Mouse (Mus musculus) limb, embryonic 13.5 days (tissue): ENCODE results near the gene Tnfaip8l2. TPM values are rescaled to one million over a fixed set of nuclear protein-coding genes. Genes with fewer than 3 reads are reported as not detected.
"Not testable (repeated sequence)": the region's sequence is repeated elsewhere in the genome, so short reads cannot be mapped to it uniquely, and the experiment has no call there.

Source experiments
- ATAC-seq: fragments of 200-750 bp; cut with Nextera tagmentation; 2 replicates; pipeline ENCODE4 v1.8.0; 2017; ENCODE audit warnings: low read depth, moderate number of reproducible peaks, moderate TSS enrichment; ENCODE audit not compliant: low FRiP score
- H3K27ac ChIP-seq: fragments of 300-500 bp; sonication (generic); 2 replicates; pipeline ENCODE4 v1.5.1; 2015; ENCODE audit warnings: inconsistent platforms, mild to moderate bottlenecking, moderate library complexity
- H3K27me3 ChIP-seq: fragments of 300-500 bp; sonication (generic); 2 replicates; pipeline ENCODE4 v1.6.1; 2015; ENCODE audit warnings: mild to moderate bottlenecking, inconsistent platforms
- H3K36me3 ChIP-seq: fragments of 300-500 bp; sonication (generic); 2 replicates; pipeline ENCODE4 v1.6.1; 2015; ENCODE audit warnings: inconsistent platforms, mild to moderate bottlenecking, moderate library complexity
- H3K4me1 ChIP-seq: fragments of 300-500 bp; sonication (generic); 2 replicates; pipeline ENCODE4 v1.6.1; 2015; ENCODE audit warnings: inconsistent platforms
- H3K4me2 ChIP-seq: fragments of 300-500 bp; sonication (generic); replicated peaks from 2 replicates; pipeline ENCODE4 v1.6.1; 2015; ENCODE audit warnings: inconsistent platforms, mild to moderate bottlenecking, moderate library complexity
- H3K4me3 ChIP-seq: fragments of 300-500 bp; sonication (generic); 2 replicates; pipeline ENCODE4 v1.5.1; 2015; ENCODE audit warnings: moderate library complexity, mild to moderate bottlenecking, inconsistent platforms
- H3K9ac ChIP-seq: fragments of 300-500 bp; sonication (generic); 2 replicates; pipeline ENCODE4 v1.6.1; 2015; ENCODE audit warnings: mild to moderate bottlenecking, inconsistent platforms
- H3K9me3 ChIP-seq: fragments of 300-500 bp; sonication (generic); 2 replicates; pipeline ENCODE4 v1.6.1; 2016; ENCODE audit warnings: inconsistent platforms
- WGBS: fragments of 180-500 bp; shearing (Covaris S2); methylation state at CpG from one replicate; pipeline ENCODE4 v1.1.7; 2015; 5-methylcytosine and 5-hydroxymethylcytosine counted together
- polyA plus RNA-seq: library from polyadenylated mRNA; unstranded; fragments of >200 nt; fragmentation: Nextera tagmentation; extraction: Ambion mirVana; gene quantifications from 2 replicates; pipeline ENCODE4 v1.2.1, GENCODE M21; 2015

The Tnfaip8l2 gene
- polyA plus RNA-seq, 1 experiment from 2014 or later = 2.6 TPM

DNA sequence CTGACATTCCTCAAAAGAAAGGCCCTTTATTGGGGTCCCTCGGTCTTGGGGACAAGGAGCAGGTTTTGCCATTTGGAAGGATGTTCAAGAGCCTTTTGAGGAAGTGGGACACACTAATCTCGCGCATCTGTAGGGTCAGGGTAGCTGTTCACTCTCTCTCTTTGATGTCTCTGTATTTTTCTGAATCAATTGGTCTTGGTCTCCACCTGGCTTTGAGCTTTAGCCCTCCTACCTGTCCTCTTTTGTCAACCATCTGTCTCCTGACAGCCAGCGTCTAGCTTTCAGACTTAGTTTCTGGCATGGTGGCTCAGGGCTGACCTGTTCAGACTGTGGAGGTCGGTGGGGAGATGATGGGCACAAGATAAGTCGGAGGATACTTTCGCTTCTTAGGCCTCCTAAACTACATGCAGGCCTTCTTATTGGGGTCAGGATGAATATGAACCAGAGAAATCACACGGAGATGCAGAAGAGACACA lies 17.4 kb upstream of the Tnfaip8l2 start:
- H3K27ac ChIP-seq = no peak overlapping the region

DNA sequence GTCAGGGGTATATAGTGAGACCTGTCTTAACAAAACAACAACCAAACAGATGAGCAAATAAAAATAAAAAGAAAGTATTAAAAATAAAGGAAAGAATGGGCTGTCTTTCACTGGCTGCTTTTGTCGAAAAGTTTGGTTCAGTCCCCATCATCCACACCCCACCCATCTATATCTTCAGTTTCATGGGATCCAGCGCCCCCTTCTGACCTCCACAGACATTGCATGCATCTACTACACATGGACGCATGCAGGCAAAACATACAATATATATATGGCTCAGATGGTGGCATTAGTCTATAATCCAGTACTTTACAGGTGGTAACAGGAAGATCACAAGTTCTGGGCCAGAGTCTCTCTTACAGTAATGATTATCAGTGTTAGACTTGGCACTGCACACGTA lies 11.7 kb upstream of the Tnfaip8l2 start:
- H3K9me3 ChIP-seq = no peaks in the 10 kb centered on the region
- no peak for ATAC-seq
- H3K4me1 ChIP-seq = no peaks in the 10 kb centered on the region
- H3K36me3 ChIP-seq = no peaks in the 10 kb centered on the region
- no peak overlapping the region for H3K4me3 ChIP-seq
- WGBS = 54% methylated on average over 4 of the region's 4 CpGs
- H3K27me3 ChIP-seq = no peaks in the 10 kb centered on the region
- no peak overlapping the region for H3K9ac ChIP-seq
- no peak overlapping the region for H3K4me2 ChIP-seq
- no peak overlapping the region for H3K27ac ChIP-seq

More for the DNA sequence above, 17.4 kb upstream of the Tnfaip8l2 start:
- no peak for ATAC-seq
- H3K9ac ChIP-seq = peak overlapping the region; percentile 87
- H3K27me3 ChIP-seq = no peaks in the 10 kb centered on the region
- H3K9me3 ChIP-seq = no peaks in the 10 kb centered on the region
- H3K4me2 ChIP-seq = peak overlapping the region; percentile 86
- peaks cover 34% of the 10 kb centered on the region for H3K4me1 ChIP-seq
- H3K4me3 ChIP-seq = peak overlapping the region; percentile 92
- peaks cover 11% of the 10 kb centered on the region for H3K36me3 ChIP-seq
- 18% methylated on average over 8 of the region's 8 CpGs for WGBS

DNA sequence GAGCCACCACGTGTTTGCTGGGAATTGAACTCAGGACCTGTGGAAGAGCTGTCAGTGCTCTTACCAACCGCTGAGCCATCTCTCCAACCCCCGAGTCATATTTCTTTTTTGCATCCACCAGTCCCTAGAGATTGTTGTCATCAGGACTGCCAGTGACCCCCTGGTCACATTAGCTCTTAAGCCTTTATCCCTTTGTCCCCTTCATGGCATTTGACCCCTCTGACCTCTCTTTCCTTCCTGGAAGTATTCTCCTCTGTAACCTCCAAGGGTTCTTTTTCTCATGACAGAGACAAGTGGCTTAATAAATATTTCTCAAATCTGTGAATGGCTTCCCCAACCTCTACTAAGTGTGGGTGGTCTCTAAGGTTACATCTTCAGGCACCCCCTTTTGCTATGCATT lies 5.8 kb upstream of the Tnfaip8l2 start:
- Histone ChIP-seq H3K4me1 (no peaks in the 10 kb centered on the region), H3K9ac (no peak overlapping the region), H3K27ac (no peak overlapping the region), H3K9me3 (no peaks in the 10 kb centered on the region), H3K36me3 (no peaks in the 10 kb centered on the region), H3K27me3 (no peaks in the 10 kb centered on the region), H3K4me3 (no peak overlapping the region), H3K4me2 (no peak overlapping the region)
- no peak for ATAC-seq
- whole genome bisulfite sequencing = 69% methylated on average over 3 of the region's 3 CpGs

DNA sequence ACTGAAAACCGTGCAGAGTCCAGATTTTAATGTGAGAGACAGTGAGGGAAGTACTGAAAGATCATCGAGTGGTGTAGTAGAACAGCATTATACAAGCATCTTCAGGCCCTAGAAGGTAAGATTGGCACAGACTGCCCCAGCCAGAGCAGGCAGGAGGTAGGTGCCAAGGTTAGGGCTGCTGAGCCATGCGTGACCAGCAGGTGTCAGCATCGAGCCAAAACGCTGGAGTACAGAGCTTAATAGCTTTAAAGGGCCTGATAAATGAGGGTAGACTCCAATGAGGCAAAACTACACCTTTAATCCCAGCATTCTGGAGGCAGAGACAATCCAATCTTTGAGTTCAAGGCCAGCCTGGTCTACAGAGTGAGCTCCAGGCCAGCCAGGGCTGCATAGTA lies 454 bp upstream of the Tnfaip8l2 start:
- no peaks in the 10 kb centered on the region for H3K4me1 ChIP-seq
- no peak overlapping the region for H3K27ac ChIP-seq
- H3K4me2 ChIP-seq = no peak overlapping the region
- no peaks in the 10 kb centered on the region for H3K27me3 ChIP-seq
- 7% methylated on average over 5 of the region's 5 CpGs for WGBS
- H3K9me3 ChIP-seq = no peaks in the 10 kb centered on the region
- peaks cover 31% of the 10 kb centered on the region for H3K36me3 ChIP-seq
- H3K9ac ChIP-seq = no peak overlapping the region
- no peak overlapping the region for H3K4me3 ChIP-seq
- peak; percentile 63; the same call in 1 of the 2 replicates for ATAC-seq

DNA sequence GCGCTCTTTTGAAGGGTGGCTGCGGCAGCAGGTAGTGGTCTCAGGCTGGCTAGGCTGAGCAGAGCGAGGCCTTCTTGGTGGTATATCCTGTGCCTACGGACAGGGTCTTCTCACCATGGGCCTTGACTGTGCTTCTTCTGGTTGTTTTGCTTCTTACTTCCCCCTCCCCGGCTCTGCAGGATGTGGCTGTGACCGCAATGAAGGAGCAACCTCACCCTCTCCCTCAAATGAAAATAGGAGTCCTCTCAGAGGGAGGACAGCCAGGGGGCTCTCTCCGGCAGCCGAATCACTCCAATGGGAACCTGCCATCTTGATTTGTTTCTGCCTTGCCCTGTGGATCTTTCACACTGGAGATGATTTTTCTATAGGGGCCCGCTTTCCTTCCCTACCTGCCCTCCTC lies 686 bp downstream of the Tnfaip8l2 start:
- Histone ChIP-seq H3K9me3 (no peaks in the 10 kb centered on the region), H3K9ac (no peak overlapping the region), H3K27ac (no peak overlapping the region), H3K4me2 (no peak overlapping the region), H3K36me3 (peaks cover 31% of the 10 kb centered on the region), H3K4me1 (no peaks in the 10 kb centered on the region), H3K27me3 (no peaks in the 10 kb centered on the region), H3K4me3 (no peak overlapping the region)
- WGBS = 94% methylated on average over 9 of the region's 9 CpGs
- ATAC-seq = no peak

DNA sequence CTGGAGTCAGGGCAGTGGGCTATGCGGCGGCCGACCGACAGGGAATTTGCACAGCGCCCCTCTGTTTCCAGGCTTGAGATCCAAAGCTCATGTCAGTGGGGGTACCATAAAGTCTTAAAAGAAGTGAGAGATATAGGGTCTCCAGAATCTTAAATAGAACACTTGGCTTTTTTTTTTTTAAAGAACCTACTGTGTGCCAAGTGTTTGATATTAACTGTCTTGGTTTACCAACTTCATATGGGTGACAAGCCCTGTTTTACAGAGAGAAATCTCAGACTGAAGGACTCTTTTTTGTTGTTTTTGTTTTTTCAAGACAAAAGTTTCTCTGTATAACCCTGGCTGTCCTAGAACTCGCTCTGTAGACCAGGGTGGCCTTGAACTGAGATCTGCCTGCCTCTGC lies 1.4 kb downstream of the Tnfaip8l2 start:
- ATAC-seq = no peak

DNA sequence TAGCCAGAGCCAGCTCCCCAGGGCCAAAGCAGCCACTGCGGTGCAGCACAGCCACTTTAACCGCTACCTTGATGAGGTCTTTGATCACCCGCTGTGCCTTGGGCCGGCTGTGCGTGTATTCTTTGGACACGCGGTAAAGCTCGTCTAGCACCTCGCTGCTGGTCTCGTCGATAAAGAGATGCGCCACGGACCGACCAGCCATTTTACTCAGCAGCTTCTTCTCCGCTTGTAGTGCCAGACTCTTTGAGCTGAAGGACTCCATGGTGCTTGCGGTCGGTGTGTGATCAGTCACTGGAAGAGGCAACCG lies 1.9 kb downstream of the Tnfaip8l2 start:
- no peak for ATAC-seq

More for the DNA sequence above, 1.4 kb downstream of the Tnfaip8l2 start:
- H3K4me2 ChIP-seq = no peak overlapping the region
- peaks cover 31% of the 10 kb centered on the region for H3K36me3 ChIP-seq
- no peak overlapping the region for H3K9ac ChIP-seq
- H3K27me3 ChIP-seq = no peaks in the 10 kb centered on the region
- no peak overlapping the region for H3K27ac ChIP-seq
- H3K4me3 ChIP-seq = no peak overlapping the region
- 89% methylated on average over 6 of the region's 6 CpGs for WGBS
- no peaks in the 10 kb centered on the region for H3K9me3 ChIP-seq
- H3K4me1 ChIP-seq = peaks cover 5% of the 10 kb centered on the region

DNA sequence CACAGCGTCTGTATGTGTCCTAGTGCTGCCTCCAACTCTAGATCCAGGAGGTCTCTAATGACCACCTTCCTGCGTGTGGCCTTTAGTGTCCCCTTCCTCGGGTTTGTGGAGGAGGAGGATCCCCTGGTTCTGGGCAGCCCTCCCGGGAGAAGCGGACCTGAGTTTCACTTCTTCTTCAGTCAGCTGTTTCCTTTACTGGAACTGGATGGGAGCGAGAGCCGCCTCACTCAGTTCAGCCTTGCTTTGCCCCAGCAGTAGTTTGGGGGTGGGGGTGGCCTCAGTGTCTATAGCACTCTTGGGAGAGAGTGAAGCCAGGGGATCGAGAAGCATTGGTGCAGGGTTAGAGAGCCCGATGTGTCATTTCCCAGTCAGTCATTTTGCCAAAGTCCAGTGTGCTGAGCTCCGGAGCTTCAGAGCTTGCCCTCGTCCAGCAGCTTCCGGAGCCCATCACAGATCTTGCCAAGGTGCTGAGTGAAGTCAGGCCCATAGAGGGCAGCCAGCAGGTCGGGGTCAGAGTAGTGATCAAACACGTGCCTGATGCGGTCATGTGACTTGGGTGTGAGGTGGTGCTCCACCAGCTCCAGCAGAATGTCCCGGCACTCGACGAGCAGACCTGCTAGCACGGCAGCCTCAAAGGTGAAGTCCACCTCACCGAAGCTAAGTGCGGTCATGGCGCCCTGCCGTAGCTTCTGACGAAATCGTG lies 2.4 kb downstream of the Tnfaip8l2 start:
- H3K9ac ChIP-seq = no peak overlapping the region
- 67% methylated on average over 25 of the region's 25 CpGs for WGBS

More for the DNA sequence above, 1.9 kb downstream of the Tnfaip8l2 start:
- no peak overlapping the region for H3K9ac ChIP-seq
- no peaks in the 10 kb centered on the region for H3K9me3 ChIP-seq
- H3K27me3 ChIP-seq = no peaks in the 10 kb centered on the region
- H3K4me2 ChIP-seq = no peak overlapping the region
- H3K4me1 ChIP-seq = peaks cover 11% of the 10 kb centered on the region
- no peak overlapping the region for H3K4me3 ChIP-seq
- no peak overlapping the region for H3K27ac ChIP-seq
- 60% methylated on average over 18 of the region's 18 CpGs for WGBS
- H3K36me3 ChIP-seq = peaks cover 31% of the 10 kb centered on the region

DNA sequence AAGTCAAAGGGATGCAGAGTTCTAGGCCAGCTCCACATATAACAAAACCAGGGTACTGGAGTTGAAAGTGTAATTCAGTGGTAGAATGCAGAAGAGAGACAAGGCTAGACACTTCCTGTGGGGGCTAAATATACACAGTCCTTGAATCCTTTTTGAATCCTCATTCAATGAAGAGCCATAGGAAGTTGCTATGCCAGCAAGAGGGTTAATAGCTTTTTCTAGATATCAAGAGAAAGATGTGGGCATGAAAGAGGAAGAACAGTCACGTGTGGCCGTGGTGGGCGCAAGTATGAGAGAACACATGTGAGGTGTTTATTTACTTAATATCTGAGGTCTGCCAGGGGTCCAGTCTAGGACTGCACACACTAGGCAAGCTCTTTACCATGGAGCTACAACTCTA lies 5.8 kb downstream of the Tnfaip8l2 start:
- Histone ChIP-seq H3K4me2 (no peak overlapping the region), H3K36me3 (peaks cover 34% of the 10 kb centered on the region), H3K9me3 (no peaks in the 10 kb centered on the region), H3K4me3 (no peak overlapping the region), H3K4me1 (peaks cover 22% of the 10 kb centered on the region), H3K27me3 (no peaks in the 10 kb centered on the region), H3K9ac (no peak overlapping the region), H3K27ac (no peak overlapping the region)
- WGBS = 88% methylated on average over 3 of the region's 3 CpGs
- ATAC-seq = no peak

More for the DNA sequence above, 2.4 kb downstream of the Tnfaip8l2 start:
- H3K4me1 ChIP-seq = peaks cover 15% of the 10 kb centered on the region
- no peak for ATAC-seq
- no peaks in the 10 kb centered on the region for H3K9me3 ChIP-seq
- no peaks in the 10 kb centered on the region for H3K27me3 ChIP-seq
- H3K4me2 ChIP-seq = no peak overlapping the region
- no peak overlapping the region for H3K4me3 ChIP-seq
- H3K36me3 ChIP-seq = peaks cover 31% of the 10 kb centered on the region
- no peak overlapping the region for H3K27ac ChIP-seq

DNA sequence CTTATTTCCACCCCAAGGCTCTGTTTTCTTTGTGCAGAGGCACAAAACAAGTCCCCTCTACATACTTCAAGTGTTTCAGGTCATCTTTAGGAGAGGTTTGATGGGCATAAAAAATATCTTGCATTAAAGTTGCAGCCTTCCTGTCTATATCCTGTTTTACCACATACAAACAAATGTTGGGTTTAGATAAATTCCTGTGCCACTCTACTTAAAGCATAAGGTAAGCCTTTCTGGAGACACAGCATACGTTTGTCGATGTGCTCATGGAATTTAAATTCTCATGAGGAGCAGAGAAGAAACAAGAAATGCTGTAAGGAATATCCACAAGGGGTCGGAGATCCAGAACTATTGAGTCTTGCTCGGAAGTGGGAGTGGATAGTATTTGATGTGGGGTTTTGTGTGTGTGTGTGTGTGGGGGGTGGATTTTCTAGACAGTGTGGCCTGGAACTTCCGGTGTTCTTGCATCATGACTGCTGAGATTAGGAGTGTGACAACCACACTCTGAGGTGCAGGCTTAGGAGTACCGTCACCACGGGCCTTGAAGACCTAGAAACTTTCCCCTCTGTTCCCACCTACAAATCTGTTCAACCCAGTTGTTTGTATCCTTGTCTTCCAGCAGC lies 6.6 kb downstream of the Tnfaip8l2 start:
- ATAC-seq = no peak
- H3K27ac ChIP-seq = no peak overlapping the region
- H3K4me3 ChIP-seq = peak overlapping the region; percentile 39
- H3K27me3 ChIP-seq = no peaks in the 10 kb centered on the region
- peak overlapping the region; percentile 5; the same call in 1 of the 2 replicates for H3K9ac ChIP-seq
- 88% methylated on average over 7 of the region's 7 CpGs for WGBS
- peak overlapping the region; percentile 68 for H3K4me2 ChIP-seq
- H3K36me3 ChIP-seq = peaks cover 34% of the 10 kb centered on the region
- no peaks in the 10 kb centered on the region for H3K9me3 ChIP-seq
- H3K4me1 ChIP-seq = peaks cover 22% of the 10 kb centered on the region

DNA sequence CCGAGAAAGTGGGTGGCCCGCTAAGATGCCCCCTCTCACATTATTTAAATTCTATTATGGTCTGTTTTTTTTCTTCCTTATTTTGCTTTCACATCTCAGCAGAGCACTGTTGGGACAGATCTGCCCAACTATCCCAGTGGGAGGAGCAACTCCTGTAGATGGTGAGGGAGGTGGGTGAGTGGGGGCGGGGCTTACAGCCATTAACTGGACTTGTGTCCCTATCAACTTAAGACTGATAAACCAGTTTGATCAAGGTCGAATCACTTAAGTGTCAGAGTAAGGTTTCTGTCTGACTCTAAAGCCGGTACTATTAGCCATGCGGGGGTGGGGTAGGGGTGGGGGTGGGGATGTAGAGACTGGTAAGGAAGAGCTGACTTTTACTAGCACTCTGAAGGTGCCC lies 7.1 kb downstream of the Tnfaip8l2 start:
- H3K36me3 ChIP-seq = peaks cover 33% of the 10 kb centered on the region
- no peaks in the 10 kb centered on the region for H3K27me3 ChIP-seq
- no peak for ATAC-seq
- H3K4me3 ChIP-seq = peak overlapping the region; percentile 39
- WGBS = 21% methylated on average over 6 of the region's 6 CpGs
- H3K27ac ChIP-seq = no peak overlapping the region
- H3K9ac ChIP-seq = peak overlapping the region; percentile 53
- peaks cover 22% of the 10 kb centered on the region for H3K4me1 ChIP-seq
- peak overlapping the region; percentile 68 for H3K4me2 ChIP-seq
- no peaks in the 10 kb centered on the region for H3K9me3 ChIP-seq

DNA sequence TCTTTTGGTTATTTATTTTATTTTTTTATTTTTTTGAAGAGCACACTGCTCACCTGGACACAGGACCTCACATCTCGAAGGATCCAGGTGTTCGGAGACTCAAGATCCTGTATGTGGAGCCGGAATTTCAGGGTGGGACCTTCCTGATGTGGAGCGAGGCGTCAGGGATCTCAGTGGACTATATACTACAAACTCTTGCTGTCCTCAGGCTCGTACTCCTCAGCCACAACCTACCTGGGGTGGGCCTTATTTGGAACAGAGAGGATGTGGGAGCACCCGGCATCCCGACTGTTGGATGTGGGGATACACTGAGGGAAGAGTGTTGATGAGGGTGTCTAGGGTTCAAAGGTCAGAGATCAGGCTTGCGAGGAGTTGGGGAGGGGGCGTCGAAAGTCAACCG lies 8.0 kb downstream of the Tnfaip8l2 start:
- H3K36me3 ChIP-seq = peaks cover 32% of the 10 kb centered on the region
- H3K4me3 ChIP-seq = peak overlapping the region; percentile 66
- H3K4me2 ChIP-seq, H3K27ac ChIP-seq, H3K9me3 ChIP-seq, H3K9ac ChIP-seq, H3K27me3 ChIP-seq: not testable (repeated sequence)
- peaks cover 22% of the 10 kb centered on the region for H3K4me1 ChIP-seq
- ATAC-seq = peak; percentile 38
- no CpG with 5 or more reads among the region's 12 CpGs for WGBS
